Mouse (Mus musculus) E14TG2a.4 (cell line): ENCODE data around the gene Nckap5.

ENCODE experiments used
- CTCF ChIP-seq: conservative IDR thresholded peaks from 2 replicates; pipeline ENCODE4 v1.5.1; 2014; ENCODE audit warnings: low read length
- NANOG ChIP-seq: IDR thresholded peaks from 2 replicates; pipeline ENCODE4 v1.6.1; 2014; ENCODE audit warnings: borderline replicate concordance, low read length, mixed read lengths
- POU5F1 ChIP-seq: IDR thresholded peaks from 2 replicates; pipeline ENCODE4 v1.6.1; 2014; ENCODE audit warnings: low read length, borderline replicate concordance

- TF ChIP-seq CTCF = no peak
- no peak for TF ChIP-seq NANOG
- TF ChIP-seq POU5F1 = no peak
These were observed 856.0 kb downstream of the Nckap5 start for GRCm38 (mm10) chr1:125974649-125975048.
